Mouse (Mus musculus): ENCODE results near the gene Ranbp9.

Ranbp9 gene

DNA sequence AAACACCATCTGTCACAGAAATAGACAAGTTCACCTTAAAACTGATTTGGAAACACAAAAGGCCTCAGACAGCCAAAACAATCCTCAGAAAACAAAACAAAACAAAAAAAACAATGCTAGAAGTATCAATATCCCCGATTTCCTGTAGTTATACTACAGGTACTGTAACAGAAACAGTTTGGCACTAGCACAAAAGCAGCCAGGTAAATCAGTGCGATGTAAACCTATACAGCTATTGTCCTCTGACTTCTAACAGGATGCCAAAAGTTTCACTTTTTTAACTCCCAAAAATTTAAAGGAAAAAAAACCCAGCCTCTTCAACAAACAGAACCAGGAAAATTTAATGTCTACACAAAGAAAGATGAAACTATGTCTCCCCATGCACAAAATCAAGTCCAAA is 28.9 kb downstream of the Ranbp9 start:
- DNase-seq (ENCODE audit: low read depth) = no peak

DNA sequence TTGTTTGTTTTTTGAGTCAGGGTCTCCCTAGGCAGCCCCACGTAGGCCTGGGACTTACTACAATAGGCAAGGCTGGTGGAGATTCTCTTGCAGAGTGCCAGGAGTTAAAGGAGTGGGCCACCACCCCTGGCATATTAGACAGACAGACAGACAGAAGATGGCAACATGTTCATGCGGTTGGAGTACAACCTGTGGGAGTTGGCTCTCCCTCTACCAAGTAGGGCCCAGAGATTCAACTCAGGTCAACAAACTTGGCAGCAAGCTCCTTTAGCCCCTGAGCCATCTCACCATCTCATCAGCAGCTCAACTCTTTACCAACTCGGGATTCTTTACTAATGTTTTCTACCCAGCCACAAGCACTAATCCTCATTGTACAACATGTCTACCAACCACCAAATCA is 30.4 kb downstream of the Ranbp9 start:
- no peak for DNase-seq (ENCODE audit: low read depth)

DNA sequence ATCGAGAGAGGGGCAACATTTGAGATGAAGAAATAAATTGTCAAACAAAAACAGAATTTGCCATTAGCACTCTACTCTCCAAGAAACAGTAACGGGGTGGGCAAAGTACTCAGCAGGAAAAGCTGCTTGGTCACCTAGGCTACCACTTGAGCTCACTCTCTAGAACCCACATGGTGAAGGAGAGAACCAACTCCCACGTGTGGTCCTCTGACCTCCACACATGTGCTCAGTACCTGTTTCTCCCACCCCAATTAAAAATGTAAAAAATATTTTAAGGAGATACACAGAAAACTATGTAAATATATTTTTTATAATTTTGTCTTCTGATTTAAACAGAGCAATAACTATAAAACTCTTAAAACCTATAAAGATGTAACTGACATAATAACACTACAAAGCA is 33.4 kb downstream of the Ranbp9 start:
- DNase-seq (ENCODE audit: low read depth) = no peak

DNA sequence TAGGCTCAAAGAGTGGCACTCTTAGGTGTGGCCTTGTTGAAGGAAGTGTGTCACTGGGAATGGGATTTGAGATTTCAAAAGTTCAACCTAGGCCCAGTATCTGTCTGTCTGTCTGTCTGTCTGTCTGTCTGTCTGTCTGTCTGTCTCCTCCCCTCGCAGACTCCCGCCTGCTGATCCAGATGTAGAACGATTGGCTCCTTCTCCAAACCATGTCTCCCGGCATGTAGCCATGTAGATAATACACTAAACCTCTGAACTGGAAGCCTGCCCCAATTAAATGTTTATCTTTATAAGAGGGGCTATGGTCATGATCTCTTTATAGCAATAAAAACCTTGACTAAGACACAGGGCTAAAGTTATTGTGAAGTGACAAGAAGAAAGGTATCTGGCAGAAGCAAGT is 35.3 kb downstream of the Ranbp9 start:
- peak; percentile 34 for DNase-seq (ENCODE audit: low read depth)

DNA sequence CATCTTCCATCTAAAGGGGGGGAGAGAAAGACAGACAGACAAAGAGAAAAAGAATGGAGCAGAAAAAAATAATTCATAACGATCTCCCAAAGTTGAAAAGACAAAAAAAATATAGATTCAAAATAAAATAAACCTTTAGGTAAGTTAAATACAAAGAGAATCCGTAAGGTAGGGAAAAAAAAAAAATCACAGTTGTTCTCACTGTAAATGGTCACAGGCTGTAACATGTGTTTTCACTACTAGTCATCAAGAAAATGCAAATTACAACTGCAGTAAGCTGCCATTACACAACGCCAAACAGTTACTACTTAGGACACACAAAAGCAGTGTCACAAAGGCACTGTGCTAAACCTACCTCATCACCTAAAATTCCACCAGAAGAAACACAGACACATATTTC is 36.4 kb downstream of the Ranbp9 start:
- no peak for DNase-seq (ENCODE audit: low read depth)

DNA sequence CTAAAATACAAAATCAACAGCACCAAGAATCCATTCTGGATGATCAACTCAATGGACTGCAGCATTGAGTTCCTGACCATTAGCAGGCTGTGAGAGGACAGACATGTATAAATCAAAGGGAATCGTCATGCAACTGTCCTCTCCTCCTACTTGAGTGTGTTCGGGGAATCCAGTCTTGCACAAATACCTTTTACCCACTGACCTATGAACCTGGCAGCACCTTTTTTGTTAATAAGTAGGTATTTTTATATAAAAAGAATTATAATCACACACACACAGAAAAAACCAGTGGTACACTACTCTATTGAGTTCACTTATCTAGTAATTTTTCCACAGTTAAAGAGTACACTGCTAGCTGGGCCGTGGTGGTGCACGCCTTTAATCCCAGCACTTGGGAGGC is 37.4 kb downstream of the Ranbp9 start:
- DNase-seq (ENCODE audit: low read depth) = no peak

DNA sequence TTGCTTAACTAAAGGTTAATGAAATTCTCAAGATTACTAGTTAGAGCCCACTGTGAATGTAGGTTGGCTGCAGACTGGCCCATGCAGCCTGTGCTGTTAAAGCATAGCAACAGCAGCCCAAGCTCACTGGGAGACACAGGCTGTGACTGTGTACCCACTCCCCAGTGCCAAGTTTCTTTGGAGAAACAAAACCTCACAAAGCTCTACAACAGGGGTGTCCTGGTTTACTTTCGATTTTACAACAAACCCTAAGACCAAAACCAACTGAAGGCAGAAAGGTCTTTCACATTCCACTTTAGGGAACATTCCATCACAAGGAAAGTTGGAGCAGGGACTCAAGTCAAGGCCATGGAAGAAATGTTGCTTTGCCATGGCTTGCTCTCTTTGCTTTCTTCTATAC is 38.5 kb downstream of the Ranbp9 start:
- DNase-seq (ENCODE audit: low read depth) = peak; percentile 43

DNA sequence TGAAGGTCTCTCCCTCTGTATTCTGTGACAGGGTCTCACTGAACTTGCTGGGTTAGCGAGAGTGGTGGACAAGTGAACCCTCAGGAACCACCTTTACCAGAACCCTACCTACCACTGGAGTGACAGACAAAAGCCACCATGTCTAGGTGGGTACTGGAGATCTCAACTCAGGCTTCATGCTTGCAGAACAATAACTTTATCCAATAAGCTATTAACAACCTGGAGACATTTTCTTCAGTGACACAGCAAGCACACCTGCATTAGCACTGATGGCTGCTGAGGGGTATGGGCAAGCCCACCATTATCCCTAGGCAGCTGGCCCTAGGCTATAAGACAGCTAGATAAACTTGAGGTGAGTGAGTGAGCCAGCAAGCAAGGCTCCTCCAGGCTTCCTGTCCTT is 40.7 kb downstream of the Ranbp9 start:
- no peak for DNase-seq (ENCODE audit: low read depth)

DNA sequence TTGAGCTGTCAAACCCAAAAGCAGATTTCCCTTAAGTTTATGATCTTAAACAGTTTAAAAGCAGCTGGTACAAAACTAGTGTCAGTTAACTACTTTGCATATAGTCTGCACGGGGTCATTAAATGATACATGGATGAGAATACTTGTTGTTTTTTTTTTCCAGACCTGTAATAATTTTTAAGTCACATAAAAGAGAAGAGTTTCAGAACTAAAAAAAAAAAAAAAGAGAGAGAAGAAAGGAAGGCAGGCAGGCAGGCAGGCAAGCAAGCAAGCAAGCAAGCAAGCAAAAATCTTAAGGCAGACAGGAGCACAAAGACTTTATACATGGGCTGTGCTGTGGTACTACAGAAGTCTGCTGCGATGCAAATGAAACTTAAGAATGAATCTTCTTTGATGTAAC is 47.7 kb downstream of the Ranbp9 start:
- DNase-seq (ENCODE audit: low read depth) = peak; percentile 52

DNA sequence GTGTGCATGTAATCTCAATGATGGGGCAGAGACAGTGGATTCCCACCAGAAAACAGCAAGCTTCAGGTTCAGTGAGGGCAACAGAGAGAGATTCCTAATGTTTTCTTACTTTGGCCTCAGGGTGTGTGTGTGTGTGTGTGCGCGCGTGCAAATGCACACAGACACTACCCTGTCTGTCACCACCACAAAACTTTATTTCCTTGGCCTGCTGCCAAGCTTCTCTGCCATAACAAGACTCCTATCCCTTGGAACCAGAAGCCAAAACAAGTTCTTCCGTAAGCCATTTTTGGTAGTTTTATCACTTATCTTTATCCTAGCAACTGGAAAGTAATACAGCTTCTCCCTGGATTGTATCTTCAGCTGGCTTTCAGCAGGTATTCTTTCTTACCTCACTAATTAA is 52.6 kb downstream of the Ranbp9 start:
- no peak for DNase-seq (ENCODE audit: low read depth)

DNA sequence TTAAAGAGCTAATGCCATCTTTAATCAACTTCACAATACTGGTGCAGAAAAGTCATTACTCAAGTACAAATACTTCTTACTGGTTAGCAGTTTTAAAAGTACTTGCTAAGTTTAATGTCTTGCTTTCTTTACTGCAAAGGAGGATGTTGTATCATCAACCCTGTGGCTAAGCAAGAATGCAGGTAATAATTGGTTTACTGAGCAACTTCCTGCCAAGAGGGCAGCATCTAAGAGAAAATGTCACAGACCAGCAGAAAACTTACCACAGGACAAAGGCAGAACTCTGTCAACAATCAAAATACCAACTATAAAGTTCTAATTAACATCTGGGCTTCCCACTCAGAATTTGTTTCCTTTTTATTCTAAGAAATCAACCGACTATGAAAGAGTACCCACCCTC is 65.8 kb downstream of the Ranbp9 start:
- DNase-seq (ENCODE audit: low read depth) = no peak

DNA sequence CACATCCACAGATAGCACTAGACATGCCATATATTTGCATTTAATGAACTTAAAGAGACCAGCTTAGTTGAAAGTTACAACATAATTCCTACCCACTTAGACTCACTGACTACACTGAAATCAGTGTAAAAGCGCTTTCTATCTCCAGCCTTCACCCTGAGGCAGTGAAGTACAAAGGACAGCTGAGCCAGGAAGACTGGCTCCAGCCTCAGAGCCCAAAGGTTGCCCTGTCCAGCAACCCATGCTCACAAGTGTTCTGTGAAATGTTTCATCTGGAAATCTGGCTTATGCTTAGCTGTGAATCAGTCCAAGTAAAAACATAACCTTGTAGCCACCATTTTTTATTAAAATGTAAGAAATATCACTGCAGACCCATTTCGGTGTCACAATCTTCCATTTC is 67.5 kb downstream of the Ranbp9 start:
- DNase-seq (ENCODE audit: low read depth) = no peak

DNA sequence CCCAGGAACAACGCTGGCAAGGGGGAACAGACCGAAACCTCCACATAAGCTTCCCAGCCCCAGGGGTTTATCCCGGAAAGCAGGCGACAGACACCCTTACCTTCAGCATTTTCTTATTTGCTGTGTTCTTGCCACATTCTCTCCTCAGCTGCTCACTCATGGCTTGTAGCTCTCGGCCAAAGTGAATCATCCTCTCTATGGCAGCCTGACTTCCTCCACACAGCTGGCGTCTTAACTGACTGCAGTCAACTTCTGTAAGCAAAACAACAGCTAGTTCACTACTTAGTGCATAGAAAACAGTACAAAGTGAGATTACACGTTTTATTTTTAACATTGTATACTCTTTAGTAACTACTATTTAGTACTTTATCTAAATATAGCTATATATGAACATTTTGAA is 68.8 kb downstream of the Ranbp9 start:
- DNase-seq (ENCODE audit: low read depth) = no peak

DNA sequence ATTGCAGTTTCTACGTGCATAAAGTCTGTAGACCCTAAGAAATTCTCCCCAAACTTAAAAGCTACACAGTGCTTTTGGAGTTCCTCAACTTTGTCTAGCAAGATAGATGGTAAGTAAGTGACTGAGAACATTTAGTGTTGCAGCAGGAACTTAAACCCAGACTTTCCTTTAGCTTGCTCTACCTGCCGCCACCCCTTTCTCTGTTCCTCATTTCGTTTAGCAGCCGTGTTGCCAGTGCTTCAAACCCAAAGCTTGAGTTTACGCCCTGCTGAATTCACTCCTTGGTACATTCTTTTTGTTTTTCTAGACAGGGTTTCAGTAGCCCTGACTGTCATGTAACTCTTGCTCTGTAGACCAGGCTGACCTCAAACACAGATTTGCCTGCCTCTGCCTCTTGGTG is 81.5 kb downstream of the Ranbp9 start:
- DNase-seq (ENCODE audit: low read depth) = no peak

DNA sequence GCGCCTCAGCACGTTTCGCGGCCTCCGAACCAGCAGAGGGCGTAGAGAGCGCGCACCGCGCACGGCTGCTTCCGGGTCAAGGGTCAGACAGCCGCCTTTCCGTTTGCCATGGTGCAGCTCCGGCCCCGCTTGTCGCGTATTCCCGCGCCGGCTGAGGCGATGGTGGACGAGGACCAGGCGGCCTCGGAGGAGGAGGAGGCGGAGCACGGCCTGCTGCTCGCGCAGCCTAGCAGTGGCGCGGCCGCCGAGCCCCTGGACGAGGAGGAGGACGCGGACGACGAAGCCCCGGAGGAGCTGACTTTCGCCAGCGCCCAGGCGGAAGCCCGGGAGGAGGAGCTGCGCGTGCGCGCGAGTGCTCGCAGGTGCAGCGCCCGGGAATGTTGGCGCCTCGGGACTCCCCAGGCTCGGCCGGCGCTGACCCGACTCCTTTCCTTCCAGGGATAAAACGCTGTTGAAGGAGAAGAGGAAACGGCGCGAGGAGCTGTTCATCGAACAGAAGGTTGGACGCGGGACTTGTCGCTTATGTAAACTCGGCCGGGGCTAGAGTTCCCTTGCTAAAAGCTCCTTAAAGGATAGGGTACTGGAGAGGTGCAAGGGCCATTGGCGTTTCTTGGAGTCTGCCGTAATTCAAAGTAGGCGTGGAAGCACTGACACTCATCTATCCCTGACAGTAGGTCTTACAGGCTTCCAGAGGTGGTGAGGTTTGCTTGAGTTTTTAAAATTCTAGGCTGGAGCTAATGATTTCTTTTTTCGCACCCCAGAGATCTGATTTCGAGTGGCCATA is 82.6 kb downstream of the Ranbp9 start, which contains the start of gene Nol7:
Nol7 (plus strand) TSS at position 94 of the 784 bp plus-strand sequence.
- DNase-seq (ENCODE audit: low read depth) = peak; percentile 98

DNA sequence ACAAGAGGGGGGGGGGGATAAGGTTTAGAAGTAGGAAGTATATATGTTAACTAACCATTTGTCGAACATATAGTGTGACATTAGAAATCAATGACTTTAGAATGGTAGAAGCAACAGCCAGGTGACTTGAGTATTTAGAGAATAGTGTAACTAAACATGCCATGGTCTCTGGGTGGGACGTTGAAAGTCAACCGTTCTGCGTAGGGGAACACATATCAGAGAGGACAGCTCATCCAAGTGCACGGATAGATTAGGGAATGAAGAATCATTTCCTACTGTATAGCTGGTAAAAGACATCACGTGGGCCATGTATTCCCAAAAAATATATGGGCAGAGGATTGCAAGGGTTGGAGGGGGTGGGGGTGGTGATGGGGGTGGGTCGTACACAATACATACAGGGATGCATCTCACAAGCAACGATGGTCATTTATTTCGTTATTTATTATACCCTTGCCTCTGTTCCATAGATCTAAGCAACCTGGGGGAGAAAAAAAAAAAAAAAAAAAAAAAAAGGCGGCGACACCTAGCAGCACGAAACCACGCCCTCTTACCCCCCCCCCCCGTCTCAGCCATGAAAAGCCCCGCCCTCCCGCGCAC is 83.3 kb downstream of the Ranbp9 start:
- DNase-seq (ENCODE audit: low read depth) = no peak

DNA sequence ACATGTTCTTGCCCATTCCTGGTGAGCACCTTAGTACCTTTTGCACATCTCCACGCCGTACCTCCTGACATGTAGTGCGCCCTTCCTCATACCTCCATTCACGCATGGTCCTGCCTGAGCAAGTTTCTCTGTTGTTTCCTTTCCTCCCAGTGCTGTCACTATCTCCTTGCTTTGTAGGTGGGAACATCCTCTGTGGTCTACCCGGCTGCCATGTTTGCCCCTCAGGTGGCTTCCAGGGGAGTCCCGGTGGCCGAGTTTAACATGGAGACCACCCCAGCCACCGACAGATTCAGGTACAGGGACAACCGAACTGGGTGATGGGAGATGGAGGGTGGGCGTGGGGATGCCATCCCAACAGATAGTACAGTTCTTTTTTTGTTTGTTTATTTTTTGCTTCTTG is 95.8 kb downstream of the Ranbp9 start:
- DNase-seq (ENCODE audit: low read depth) = no peak

DNA sequence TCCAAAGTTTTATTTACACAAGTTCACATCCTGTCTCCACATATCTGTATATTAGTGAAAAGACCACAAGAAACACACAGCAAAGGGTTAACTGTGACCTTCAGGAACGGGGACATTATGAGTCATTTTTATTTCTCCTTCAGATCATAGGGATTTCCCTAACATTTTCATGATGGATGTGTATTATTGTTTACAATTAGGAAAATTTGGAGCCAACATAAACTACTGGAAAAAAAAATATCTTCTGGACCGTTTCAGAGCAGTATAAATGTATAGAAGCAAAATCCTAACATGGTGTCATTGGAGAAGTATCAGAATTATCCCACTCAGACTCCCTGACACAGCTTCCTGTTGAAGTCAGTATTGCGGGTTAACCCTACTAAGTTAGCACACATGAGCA is 101.1 kb downstream of the Ranbp9 start:
- no peak for DNase-seq (ENCODE audit: low read depth)

DNA sequence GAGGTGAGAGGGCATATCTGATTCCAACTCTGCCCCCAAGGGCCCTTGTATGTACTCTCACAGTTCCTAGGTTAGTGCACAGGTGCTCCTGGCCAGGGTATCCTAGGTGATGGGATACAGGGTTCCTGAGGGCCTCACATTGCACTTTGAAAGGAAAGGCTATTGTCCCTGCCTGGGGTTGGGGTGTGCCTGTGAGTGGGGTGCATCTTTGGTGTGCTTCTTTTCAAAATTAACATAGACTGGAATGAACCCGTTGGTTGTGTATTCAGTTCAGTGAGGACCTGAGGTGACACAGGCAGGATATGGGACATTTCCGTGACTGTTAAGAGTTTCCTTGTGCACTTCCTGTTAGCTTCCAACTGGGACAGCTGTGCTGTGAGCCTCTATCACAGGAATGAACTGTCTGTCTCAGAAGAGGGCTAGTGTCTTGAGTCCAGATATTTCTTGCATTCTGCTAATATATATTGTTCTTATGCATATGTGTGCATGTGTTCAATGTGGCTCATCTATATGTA is 106.1 kb downstream of the Ranbp9 start:
- no peak for DNase-seq (ENCODE audit: low read depth)

DNA sequence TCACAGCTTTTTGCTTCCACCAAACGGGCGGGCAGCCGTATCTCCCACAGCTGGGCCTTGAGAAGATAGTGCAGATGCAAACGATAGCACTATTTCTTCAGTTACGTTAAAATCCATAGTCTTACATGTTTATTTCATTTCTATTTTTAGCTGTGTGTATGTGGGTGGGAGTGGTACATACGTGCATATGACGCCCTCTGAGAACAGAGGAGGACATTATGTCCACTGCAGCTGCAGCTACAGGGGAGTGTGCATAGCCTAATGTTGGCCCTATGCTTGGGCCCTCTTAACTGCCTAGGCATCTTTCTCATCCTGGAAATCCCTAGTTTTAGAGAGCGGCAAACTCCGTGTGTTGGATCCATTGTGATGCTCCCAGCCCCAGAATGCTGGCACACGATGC is 106.9 kb downstream of the Ranbp9 start:
- DNase-seq (ENCODE audit: low read depth) = no peak

DNA sequence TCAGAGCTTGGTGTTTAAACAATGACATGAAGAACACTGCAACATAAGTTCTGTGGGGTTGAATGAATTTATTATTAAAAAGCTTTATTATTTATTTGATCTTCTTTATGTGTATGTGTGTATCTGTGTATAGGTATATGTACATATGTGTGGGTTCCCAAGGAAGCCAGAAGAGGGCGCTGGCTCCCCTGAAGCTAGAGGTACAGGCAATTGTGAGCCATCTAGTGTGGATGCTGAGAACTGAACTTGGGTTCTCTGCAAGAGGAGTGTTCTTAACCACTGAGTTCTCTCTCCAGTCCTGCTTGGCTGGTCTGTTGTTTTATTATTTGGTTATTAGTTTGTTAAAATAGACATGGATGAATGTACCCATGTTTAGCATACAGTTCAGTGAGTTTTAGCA is 108.2 kb downstream of the Ranbp9 start:
- DNase-seq (ENCODE audit: low read depth) = peak; percentile 20

DNA sequence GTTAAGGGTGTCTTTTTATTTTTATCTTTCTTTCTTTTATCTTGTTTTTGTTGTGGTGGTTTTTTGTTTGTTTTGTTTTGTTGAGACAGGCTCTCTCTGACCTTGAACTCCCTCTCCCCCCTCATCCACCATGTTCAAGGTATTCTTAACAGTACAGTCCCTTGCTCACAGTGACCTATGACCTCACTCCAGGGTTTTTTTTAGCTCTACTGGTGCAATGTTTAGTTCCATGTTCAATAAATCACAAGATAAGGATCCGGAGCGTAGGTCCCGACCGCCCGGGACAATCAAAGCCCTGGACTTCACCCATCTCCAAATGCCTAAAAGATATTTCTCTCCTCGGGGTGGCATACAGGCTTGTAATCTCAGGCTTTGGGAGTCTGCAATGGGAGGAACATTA is 111.0 kb downstream of the Ranbp9 start:
- DNase-seq (ENCODE audit: low read depth) = no peak

DNA sequence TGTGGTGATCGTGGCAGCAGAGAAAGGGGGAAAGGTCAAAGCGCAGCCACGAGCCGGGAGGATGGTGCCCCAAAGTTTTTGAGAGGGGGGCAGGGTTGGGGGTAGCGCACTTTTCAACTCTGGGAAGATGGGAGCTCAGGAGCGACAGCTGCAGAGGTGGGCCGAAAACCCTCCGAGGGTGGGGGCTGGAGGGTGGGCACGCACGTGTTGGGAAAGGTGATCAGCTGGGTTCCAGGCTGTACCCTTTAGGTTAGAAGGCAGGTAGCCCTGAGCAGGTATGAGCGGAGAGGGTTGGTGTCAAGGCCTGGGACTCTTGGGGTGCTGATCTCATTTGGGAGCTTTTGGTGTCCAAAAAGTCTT is 115.3 kb downstream of the Ranbp9 start:
- DNase-seq (ENCODE audit: low read depth) = no peak
